Mouse (Mus musculus) stomach, postnatal 0 days (tissue): ENCODE results near the gene Mamstr. TPM values are rescaled to one million over a fixed set of nuclear protein-coding genes. Genes with fewer than 3 reads are reported as not detected.

Experiments used
- ATAC-seq: fragments of 200-750 bp; cut with Nextera tagmentation; 2 replicates; pipeline ENCODE4 v1.8.0; 2017; ENCODE audit not compliant: low FRiP score, low TSS enrichment
- DNase-seq: peaks from one replicate; pipeline ENCODE4 v3.0.0-alpha.2; 2016; ENCODE audit warnings: low spot score
- H3K27ac ChIP-seq: fragments of 300-500 bp; sonication (generic); replicated peaks from 2 replicates; pipeline ENCODE4 v1.5.1; 2014; ENCODE audit warnings: mild to moderate bottlenecking, control low read depth
- H3K27me3 ChIP-seq: fragments of 300-500 bp; sonication (generic); 2 replicates; pipeline ENCODE4 v1.6.1; 2014; ENCODE audit warnings: low read length; ENCODE audit not compliant: control insufficient read depth, insufficient read depth
- H3K36me3 ChIP-seq: fragments of 300-500 bp; sonication (generic); 2 replicates; pipeline ENCODE4 v1.6.1; 2014; ENCODE audit warnings: low read length, mixed read lengths; ENCODE audit not compliant: control insufficient read depth, insufficient read depth
- H3K4me1 ChIP-seq: fragments of 300-500 bp; sonication (generic); replicated peaks from 2 replicates; pipeline ENCODE4 v1.6.1; 2014; ENCODE audit warnings: antibody characterized with exemption; ENCODE audit not compliant: control insufficient read depth, insufficient read depth
- H3K4me2 ChIP-seq: fragments of 300-500 bp; sonication (generic); replicated peaks from 2 replicates; pipeline ENCODE4 v1.6.1; 2014; ENCODE audit warnings: low read depth, mild to moderate bottlenecking, control low read depth, moderate library complexity
- H3K4me3 ChIP-seq: fragments of 300-500 bp; sonication (generic); 2 replicates; pipeline ENCODE4 v1.5.1; 2014; ENCODE audit warnings: low read depth, low read length, control low read depth
- H3K9ac ChIP-seq: fragments of 300-500 bp; sonication (generic); 2 replicates; pipeline ENCODE4 v1.6.1; 2014; ENCODE audit warnings: mild to moderate bottlenecking, low read length, control low read depth, mixed read lengths
- H3K9me3 ChIP-seq: fragments of 300-500 bp; sonication (generic); 2 replicates; pipeline ENCODE4 v1.6.1; 2016; ENCODE audit warnings: low read length; ENCODE audit not compliant: control insufficient read depth
- CTCF ChIP-seq: IDR thresholded peaks from 2 replicates; pipeline ENCODE4 v1.5.1; 2016; ENCODE audit warnings: antibody characterized with exemption, low read depth, mild to moderate bottlenecking, moderate library complexity
- EP300 ChIP-seq: optimal IDR thresholded peaks from 2 replicates; pipeline ENCODE3; 2016; ENCODE audit warnings: antibody characterized with exemption
- WGBS: fragments of 180-500 bp; shearing (Covaris S2); extraction: QIAGEN DNeasy Blood & Tissue Kit; methylation state at CpG from one replicate; pipeline ENCODE4 v1.1.7; 2014; 5-methylcytosine and 5-hydroxymethylcytosine counted together
- polyA plus RNA-seq: library from polyadenylated mRNA; unstranded; fragments of >200 nt; fragmentation: Nextera tagmentation; extraction: Ambion mirVana; gene quantifications from 2 replicates; pipeline ENCODE4 v1.2.1, GENCODE M21; 2015

Mamstr gene
- polyA plus RNA-seq, 1 experiment from 2014 or later: 4.6 TPM

DNA sequence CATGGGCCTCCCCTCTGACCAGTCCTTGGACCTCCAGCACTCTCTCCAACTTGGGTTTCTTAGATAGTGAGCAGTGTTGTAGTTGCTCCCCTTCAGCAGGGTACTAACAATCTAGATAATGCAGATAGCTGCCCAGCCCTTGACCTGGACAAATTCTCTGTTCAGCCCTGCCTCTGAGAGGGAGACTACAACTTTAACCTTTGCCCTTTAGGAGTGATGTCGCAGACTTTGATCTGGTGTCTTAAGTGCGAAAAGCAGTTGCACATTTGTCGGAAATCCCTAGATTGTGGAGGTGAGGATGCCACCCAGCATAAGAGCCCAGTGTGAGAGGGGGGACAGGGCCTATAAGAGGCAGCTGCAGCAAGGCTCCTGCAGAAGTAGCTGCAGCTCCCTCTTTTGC is 15.1 kb upstream of the Mamstr start:
- H3K4me1 ChIP-seq: peaks cover 2% of the 10 kb centered on the region; the same call in 1 of the 2 replicates
- H3K27ac ChIP-seq: no peak overlapping the region
- no peak overlapping the region for H3K9ac ChIP-seq
- H3K4me2 ChIP-seq: no peak overlapping the region
- H3K4me3 ChIP-seq: no peak overlapping the region
- ATAC-seq: no peak
- H3K36me3 ChIP-seq: no peaks in the 10 kb centered on the region
- no peaks in the 10 kb centered on the region for H3K9me3 ChIP-seq
- no peaks in the 10 kb centered on the region for H3K27me3 ChIP-seq
- TF ChIP-seq CTCF: no peak
- no peak for TF ChIP-seq EP300
- WGBS: 69% methylated on average over 3 of the region's 3 CpGs
- DNase-seq: no peak

DNA sequence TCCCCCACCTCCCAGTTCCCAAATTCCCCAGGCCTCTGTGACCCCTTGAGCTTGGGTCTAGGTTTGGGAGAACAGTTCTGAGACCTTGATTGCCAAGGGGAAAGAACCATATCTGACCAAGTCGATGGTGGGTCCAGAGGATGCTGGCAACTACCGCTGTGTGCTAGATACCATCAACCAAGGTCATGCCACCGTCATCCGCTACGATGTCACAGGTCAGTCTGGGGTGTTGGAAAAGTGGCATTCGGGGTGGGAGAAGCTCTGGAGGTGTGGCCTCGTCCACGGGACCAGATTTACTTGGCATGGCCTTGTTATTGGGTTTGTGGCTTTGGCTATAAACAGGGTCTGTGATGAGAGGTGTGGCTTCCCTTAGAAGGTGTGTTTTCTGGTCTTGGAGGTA is 14.3 kb upstream of the Mamstr start:
- H3K27me3 ChIP-seq: no peaks in the 10 kb centered on the region
- H3K27ac ChIP-seq: no peak overlapping the region
- ATAC-seq (no peak), DNase-seq (no peak)
- H3K4me1 ChIP-seq: peaks cover 2% of the 10 kb centered on the region; the same call in 1 of the 2 replicates
- 91% methylated on average over 8 of the region's 8 CpGs for WGBS
- TF ChIP-seq EP300 (no peak), CTCF (no peak)
- H3K9ac ChIP-seq: no peak overlapping the region
- no peaks in the 10 kb centered on the region for H3K9me3 ChIP-seq
- no peaks in the 10 kb centered on the region for H3K36me3 ChIP-seq
- no peak overlapping the region for H3K4me2 ChIP-seq
- no peak overlapping the region for H3K4me3 ChIP-seq

DNA sequence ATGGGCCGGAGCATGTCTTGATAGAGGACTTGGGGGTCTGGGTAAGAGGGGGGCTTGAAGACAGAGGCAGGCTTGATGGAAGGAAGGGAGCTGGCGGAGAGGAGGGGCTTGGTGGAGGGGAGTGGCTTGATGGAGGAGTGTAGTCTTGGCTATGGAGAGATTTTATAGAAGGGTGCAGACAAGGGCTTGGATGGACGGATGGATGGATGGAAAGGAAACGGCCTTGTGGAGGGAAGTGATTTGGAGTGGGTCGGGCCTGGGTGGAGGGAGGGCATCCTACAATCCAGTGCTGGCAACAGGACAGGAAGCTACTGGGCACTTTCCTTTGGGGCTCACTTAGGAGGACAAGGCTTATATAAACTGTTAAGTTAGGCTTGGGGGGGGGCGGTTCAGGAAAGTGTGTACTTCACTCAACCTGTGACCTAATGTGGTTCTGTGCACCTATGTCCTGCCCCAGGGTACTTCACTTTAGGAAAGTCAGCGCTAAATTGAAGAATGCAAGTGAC is 13.2 kb upstream of the Mamstr start:
- H3K4me3 ChIP-seq: no peak overlapping the region
- no peak overlapping the region for H3K4me2 ChIP-seq
- no peak overlapping the region for H3K9ac ChIP-seq
- ATAC-seq: no peak
- H3K4me1 ChIP-seq: peaks cover 2% of the 10 kb centered on the region; the same call in 1 of the 2 replicates
- TF ChIP-seq CTCF (no peak), EP300 (no peak)
- no peaks in the 10 kb centered on the region for H3K27me3 ChIP-seq
- H3K27ac ChIP-seq: no peak overlapping the region
- no peak for DNase-seq
- no peaks in the 10 kb centered on the region for H3K9me3 ChIP-seq
- H3K36me3 ChIP-seq: no peaks in the 10 kb centered on the region
- 87% methylated on average over 7 of the region's 7 CpGs for WGBS

DNA sequence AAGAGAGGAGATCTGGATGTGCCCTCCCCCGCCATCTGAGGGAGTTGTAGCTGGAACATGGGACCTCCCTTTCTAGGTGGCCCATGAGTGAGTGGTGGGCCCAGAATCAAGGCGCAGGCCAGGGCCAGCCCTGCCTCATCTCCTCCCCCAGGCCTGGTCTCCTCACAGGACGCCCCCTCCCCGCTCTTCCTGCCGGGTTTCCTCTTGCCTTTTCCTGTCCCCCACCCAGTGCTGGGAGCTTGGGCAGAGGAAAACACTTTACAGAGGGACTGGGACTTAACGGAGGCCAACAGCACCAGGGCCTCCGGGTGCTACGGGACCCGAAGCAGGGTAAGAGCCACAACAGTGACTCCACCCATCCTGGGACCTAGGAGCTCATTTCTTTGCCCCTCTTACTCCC is 12.5 kb upstream of the Mamstr start, which contains the start of gene Rasip1:
Rasip1 (plus strand) TSS at position 228 of the 400 bp plus-strand sequence.
- Histone ChIP-seq H3K4me2 (peak within 1 kb of the TSS; percentile 98), H3K27ac (peak within 1 kb of the TSS; percentile 76), H3K4me3 (peak within 1 kb of the TSS; percentile 55), H3K27me3 (no peaks in the 10 kb centered on the region), H3K36me3 (no peaks in the 10 kb centered on the region), H3K9ac (peak within 1 kb of the TSS; percentile 77), H3K4me1 (peaks cover 2% of the 10 kb centered on the region; the same call in 1 of the 2 replicates), H3K9me3 (no peaks in the 10 kb centered on the region)
- TF ChIP-seq CTCF: no peak
- TF ChIP-seq EP300: no peak
- 76% methylated on average over 9 of the region's 9 CpGs for WGBS
- ATAC-seq: no peak
- no peak for DNase-seq

DNA sequence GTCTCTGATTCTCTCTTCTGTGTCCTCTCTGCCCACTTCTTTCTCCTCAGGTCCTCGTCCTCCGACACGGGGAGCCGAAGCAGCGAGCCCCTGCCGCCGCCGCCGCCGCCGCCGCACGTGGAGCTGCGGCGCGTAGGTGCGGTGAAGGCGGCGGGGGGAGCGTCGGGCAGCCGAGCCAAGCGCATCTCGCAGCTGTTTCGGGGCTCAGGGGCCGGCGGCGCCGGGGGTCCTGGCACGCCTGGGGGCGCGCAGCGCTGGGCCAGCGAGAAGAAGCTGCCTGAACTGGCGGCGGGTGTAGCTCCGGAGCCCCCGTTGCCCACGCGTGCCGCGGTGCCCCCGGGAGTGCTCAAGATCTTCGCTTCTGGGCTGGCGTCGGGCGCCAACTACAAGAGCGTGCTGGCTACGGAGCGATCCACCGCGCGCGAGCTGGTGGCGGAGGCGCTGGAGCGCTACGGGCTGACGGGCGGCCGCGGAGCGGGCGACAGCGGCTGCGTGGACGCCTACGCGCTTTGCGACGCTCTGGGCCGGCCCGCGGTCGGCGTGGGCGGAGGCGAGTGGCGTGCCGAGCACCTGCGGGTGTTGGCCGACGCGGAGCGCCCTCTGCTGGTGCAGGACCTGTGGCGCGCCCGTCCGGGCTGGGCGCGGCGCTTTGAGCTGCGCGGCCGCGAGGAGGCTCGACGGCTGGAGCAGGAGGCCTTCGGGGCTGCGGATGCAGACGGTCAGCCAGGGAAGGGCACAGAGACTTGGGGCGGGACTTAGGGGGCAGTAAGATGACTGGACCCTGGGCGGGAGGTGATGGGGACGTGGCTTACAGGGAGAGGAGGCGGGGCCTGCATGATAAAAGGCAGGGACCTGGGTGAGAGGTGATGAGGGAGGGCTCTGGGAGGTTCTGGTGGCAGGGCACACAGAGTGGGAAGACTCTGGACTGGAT is 11.1 kb upstream of the Mamstr start:
- H3K36me3 ChIP-seq: no peaks in the 10 kb centered on the region
- H3K27me3 ChIP-seq: no peaks in the 10 kb centered on the region
- H3K27ac ChIP-seq: peak overlapping the region; percentile 76
- H3K9me3 ChIP-seq: no peaks in the 10 kb centered on the region
- DNase-seq: peak; percentile 95
- H3K4me2 ChIP-seq: peak overlapping the region; percentile 98
- peak overlapping the region; percentile 77 for H3K9ac ChIP-seq
- H3K4me1 ChIP-seq: peaks cover 2% of the 10 kb centered on the region; the same call in 1 of the 2 replicates
- peak overlapping the region; percentile 55 for H3K4me3 ChIP-seq
- 1% methylated on average over 94 of the region's 105 CpGs for WGBS
- peak; percentile 85 for TF ChIP-seq CTCF
- TF ChIP-seq EP300: no peak
- ATAC-seq: peak; percentile 88
